Mouse (Mus musculus): ENCODE data around the gene Serpinb6c. TPM values are rescaled to one million over a fixed set of nuclear protein-coding genes. Genes with fewer than 3 reads are reported as not detected.
A peak's percentile ranks its signal among the peaks of the same experiment; 100 is the strongest.
"Not testable (repeated sequence)": the region's sequence is repeated elsewhere in the genome, so short reads cannot be mapped to it uniquely, and the experiment has no call there.

Serpinb6c gene
- total RNA-seq (2021) = under 1 TPM; 0.32 to 0.61 TPM

- no peak for DNase-seq (ENCODE audit: extremely low spot score in 1 of 2, low spot score in 1 of 2)
Measured at GRCm38 (mm10) chr13:33905176-33905954, at the start of gene Serpinb6c. Gene Serpinb6c (minus strand): TSS chr13:33905708.

- no peak for DNase-seq (ENCODE audit: extremely low spot score in 1 of 2, low spot score in 1 of 2)
Measured at GRCm38 (mm10) chr13:33952947-33953346, 47.4 kb upstream of the Serpinb6c start.

- DNase-seq (ENCODE audit: extremely low spot score in 1 of 2, low spot score in 1 of 2) = no peak
Measured at GRCm38 (mm10) chr13:33952075-33952449, 46.6 kb upstream of the Serpinb6c start.

GRCm38 (mm10) chr13:33951308-33952074, 46.0 kb upstream of the Serpinb6c start:
- DNase-seq (ENCODE audit: extremely low spot score in 1 of 2, low spot score in 1 of 2) = no peak

- DNase-seq (ENCODE audit: extremely low spot score in 1 of 2, low spot score in 1 of 2) = peak in 1 of 2 experiments; percentile 26
Measured at GRCm38 (mm10) chr13:33942212-33942779, 36.8 kb upstream of the Serpinb6c start.

- DNase-seq (ENCODE audit: extremely low spot score in 1 of 2, low spot score in 1 of 2) = no peak
Measured at GRCm38 (mm10) chr13:33941288-33941808, 35.8 kb upstream of the Serpinb6c start.

GRCm38 (mm10) chr13:33937587-33937986, 32.1 kb upstream of the Serpinb6c start:
- not testable (repeated sequence) for DNase-seq (ENCODE audit: extremely low spot score in 1 of 2, low spot score in 1 of 2)

GRCm38 (mm10) chr13:33937151-33937550, 31.6 kb upstream of the Serpinb6c start:
- DNase-seq (ENCODE audit: extremely low spot score in 1 of 2, low spot score in 1 of 2) = no peak

- peak; percentile 42 to 52 for DNase-seq (ENCODE audit: extremely low spot score in 1 of 2, low spot score in 1 of 2)
Measured at GRCm38 (mm10) chr13:33935465-33936181, 30.1 kb upstream of the Serpinb6c start.

- DNase-seq (ENCODE audit: extremely low spot score in 1 of 2, low spot score in 1 of 2) = no peak
Measured at GRCm38 (mm10) chr13:33934743-33935142, 29.2 kb upstream of the Serpinb6c start.

- no peak for DNase-seq (ENCODE audit: extremely low spot score in 1 of 2, low spot score in 1 of 2)
Measured at GRCm38 (mm10) chr13:33930912-33931311, 25.4 kb upstream of the Serpinb6c start.

- no peak for DNase-seq (ENCODE audit: extremely low spot score in 1 of 2, low spot score in 1 of 2)
Measured at GRCm38 (mm10) chr13:33930281-33930680, 24.8 kb upstream of the Serpinb6c start.

- DNase-seq (ENCODE audit: extremely low spot score in 1 of 2, low spot score in 1 of 2) = no peak
Measured at GRCm38 (mm10) chr13:33921699-33922098, 16.2 kb upstream of the Serpinb6c start.

- DNase-seq (ENCODE audit: extremely low spot score in 1 of 2, low spot score in 1 of 2) = no peak
Measured at GRCm38 (mm10) chr13:33921041-33921440, 15.5 kb upstream of the Serpinb6c start.

GRCm38 (mm10) chr13:33906821-33907220, 1.3 kb upstream of the Serpinb6c start:
- DNase-seq (ENCODE audit: extremely low spot score in 1 of 2, low spot score in 1 of 2) = no peak

GRCm38 (mm10) chr13:33903290-33903689, 2.2 kb downstream of the Serpinb6c start:
- no peak for DNase-seq (ENCODE audit: extremely low spot score in 1 of 2, low spot score in 1 of 2)

GRCm38 (mm10) chr13:33894207-33894606, 11.3 kb downstream of the Serpinb6c start:
- peak in 1 of 2 experiments; percentile 52 for DNase-seq (ENCODE audit: extremely low spot score in 1 of 2, low spot score in 1 of 2)

GRCm38 (mm10) chr13:33843308-33843707, 62.2 kb downstream of the Serpinb6c start, which contains the start of gene Serpinb6e:
Gene Serpinb6e (minus strand): TSS chr13:33843408.
- DNase-seq (ENCODE audit: extremely low spot score in 1 of 2, low spot score in 1 of 2) = no peak

- no peak for DNase-seq (ENCODE audit: extremely low spot score in 1 of 2, low spot score in 1 of 2)
Measured at GRCm38 (mm10) chr13:33830751-33831150, 74.8 kb downstream of the Serpinb6c start.

All from layer of hippocampus, postnatal 25 days (tissue).